Mouse (Mus musculus) stomach, postnatal 0 days (tissue): ENCODE data around the gene Hist1h1a.

ENCODE experiments used
- CTCF ChIP-seq: IDR thresholded peaks from 2 replicates; pipeline ENCODE4 v1.5.1; 2016; ENCODE audit warnings: antibody characterized with exemption, low read depth, mild to moderate bottlenecking, moderate library complexity
- EP300 ChIP-seq: optimal IDR thresholded peaks from 2 replicates; pipeline ENCODE3; 2016; ENCODE audit warnings: antibody characterized with exemption

DNA sequence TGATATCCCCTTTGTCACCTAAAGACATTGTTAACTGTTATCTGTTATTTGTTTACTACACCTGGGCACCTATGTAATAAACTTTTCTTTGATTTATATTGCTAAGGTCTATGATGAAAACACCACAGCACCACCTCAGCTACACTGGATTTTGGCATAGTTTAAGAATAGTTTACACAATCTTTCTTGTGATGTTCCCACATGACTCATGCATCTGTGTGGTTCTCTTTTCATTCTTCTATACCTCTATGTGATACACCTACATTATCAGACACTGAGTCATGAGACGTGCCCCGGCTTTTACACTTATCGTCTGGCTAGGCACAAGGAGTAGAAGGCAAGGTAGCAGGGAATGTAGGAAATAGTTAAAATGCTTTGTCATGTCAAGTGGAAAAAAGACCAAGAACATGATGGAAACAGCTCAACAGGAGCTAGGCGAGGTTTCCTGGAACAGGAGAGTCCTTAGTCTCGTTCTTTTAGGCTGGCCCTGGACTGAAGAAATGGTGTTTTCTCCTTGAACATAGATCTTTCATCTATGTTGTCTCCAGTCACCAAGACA, 13.8 kb upstream of the Hist1h1a start:
- TF ChIP-seq EP300, result no peak
- no peak for TF ChIP-seq CTCF
